Mouse (Mus musculus) heart, embryonic 10.5 days (tissue): ENCODE results near the gene Cab39l. TPM values are rescaled to one million over a fixed set of nuclear protein-coding genes. Genes with fewer than 3 reads are reported as not detected.
"Not testable (repeated sequence)": the region's sequence is repeated elsewhere in the genome, so short reads cannot be mapped to it uniquely, and the experiment has no call there.

ENCODE experiments used
- DNase-seq: peaks from one replicate; pipeline ENCODE4 v3.0.0-alpha.2; 2017; ENCODE audit warnings: low spot score
- H3K27ac ChIP-seq: fragments of 300-500 bp; sonication (generic); 2 replicates; pipeline ENCODE4 v1.5.1; 2016; ENCODE audit warnings: mild to moderate bottlenecking
- H3K27me3 ChIP-seq: fragments of 300-500 bp; sonication (generic); 2 replicates; pipeline ENCODE4 v1.6.1; 2016; ENCODE audit warnings: mild to moderate bottlenecking; ENCODE audit not compliant: poor library complexity, insufficient read depth, severe bottlenecking
- H3K36me3 ChIP-seq: fragments of 300-500 bp; sonication (generic); 2 replicates; pipeline ENCODE4 v1.6.1; 2016; ENCODE audit warnings: mild to moderate bottlenecking, moderate library complexity
- H3K4me1 ChIP-seq: fragments of 300-500 bp; sonication (generic); 2 replicates; pipeline ENCODE4 v1.6.1; 2016; ENCODE audit warnings: mild to moderate bottlenecking
- H3K4me3 ChIP-seq: fragments of 300-500 bp; sonication (generic); 2 replicates; pipeline ENCODE4 v1.5.1; 2016; ENCODE audit warnings: mild to moderate bottlenecking, moderate library complexity
- H3K9me3 ChIP-seq: fragments of 300-500 bp; sonication (generic); 2 replicates; pipeline ENCODE4 v1.6.1; 2016; ENCODE audit warnings: mild to moderate bottlenecking, moderate library complexity
- WGBS: fragments of 180-500 bp; shearing (Covaris S2); methylation state at CpG from one replicate; pipeline ENCODE4 v1.1.7; 2016; 5-methylcytosine and 5-hydroxymethylcytosine counted together
- polyA plus RNA-seq: library from polyadenylated mRNA; unstranded; fragments of >200 nt; fragmentation: Nextera tagmentation; extraction: Ambion mirVana; gene quantifications from 2 replicates; pipeline ENCODE4 v1.2.1, GENCODE M21; 2016

Cab39l gene
- polyA plus RNA-seq, 1 experiment from 2014 or later: 37.8 TPM

DNA sequence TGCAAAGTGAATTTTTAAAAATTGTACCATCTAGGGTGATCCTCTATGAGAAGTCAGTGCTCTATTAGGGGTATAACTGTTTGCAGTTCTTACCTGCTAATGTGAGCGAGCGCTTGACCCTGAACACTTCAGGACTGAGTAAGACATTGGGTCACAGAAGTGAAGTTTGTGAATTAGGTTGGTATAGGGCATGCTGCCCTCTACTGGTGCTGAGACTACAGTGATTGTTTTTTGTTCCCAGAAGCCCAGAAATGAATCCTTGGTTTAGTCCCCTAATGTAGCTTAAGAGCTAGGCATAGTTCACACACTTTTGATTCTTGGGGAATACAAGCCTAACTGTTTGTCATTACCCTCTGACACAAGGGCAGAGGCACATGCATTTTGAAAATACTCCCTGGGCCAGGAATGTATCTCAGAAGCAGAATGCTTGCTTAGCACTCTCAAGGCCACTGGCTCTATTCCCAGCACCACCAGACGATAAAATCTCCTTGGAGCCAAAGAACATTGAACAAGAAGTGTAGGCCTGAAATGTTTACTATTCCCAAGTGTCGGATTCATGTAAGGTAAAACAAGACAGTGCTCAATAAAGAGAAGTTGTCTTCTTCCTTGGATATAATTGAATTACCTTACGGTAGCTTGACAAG, 163.4 kb downstream of the Cab39l start:
- H3K4me3 ChIP-seq: no peak overlapping the region
- H3K27ac ChIP-seq: no peak overlapping the region
- 61% methylated on average over 5 of the region's 5 CpGs for WGBS
- peak; percentile 73 for DNase-seq
- no peaks in the 10 kb centered on the region for H3K9me3 ChIP-seq
- peaks cover 6% of the 10 kb centered on the region; the same call in 1 of the 2 replicates for H3K27me3 ChIP-seq
- peaks cover 8% of the 10 kb centered on the region; the same call in 1 of the 2 replicates for H3K4me1 ChIP-seq
- no peaks in the 10 kb centered on the region for H3K36me3 ChIP-seq

DNA sequence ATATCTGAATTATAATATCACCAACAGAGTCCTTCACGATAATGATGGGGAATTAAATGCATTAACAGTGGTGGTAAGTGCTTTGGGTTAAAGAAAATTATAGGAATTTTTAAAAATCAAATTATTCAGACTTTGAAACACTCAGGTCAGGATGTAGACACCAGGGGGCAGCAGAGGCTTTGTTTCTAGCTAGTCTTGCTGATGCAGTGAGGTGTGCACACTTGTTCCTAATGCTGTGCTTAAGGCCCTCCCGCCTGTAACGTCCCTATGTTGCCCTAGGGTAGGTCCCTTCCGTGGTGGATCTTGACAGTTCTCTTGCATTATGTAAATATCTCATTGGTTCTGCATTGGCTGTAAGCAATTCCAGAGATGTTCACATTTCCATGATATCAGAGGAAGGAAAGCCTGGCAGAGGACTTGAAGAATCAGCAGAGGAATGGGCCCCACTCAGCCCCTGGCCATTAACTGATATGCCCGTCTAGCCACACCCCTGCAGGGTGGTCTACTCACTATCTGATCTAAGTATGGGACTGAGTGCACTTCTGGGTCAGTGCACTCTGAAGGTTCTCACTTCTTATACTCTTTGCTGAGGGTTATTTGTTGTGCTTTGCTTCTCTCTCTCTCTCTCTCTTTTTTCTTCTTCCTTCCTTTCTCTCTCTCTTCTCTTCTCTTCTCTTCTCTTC, 165.0 kb downstream of the Cab39l start:
- Histone ChIP-seq H3K27ac (no peak overlapping the region), H3K27me3 (peaks cover 6% of the 10 kb centered on the region; the same call in 1 of the 2 replicates), H3K4me1 (peaks cover 8% of the 10 kb centered on the region; the same call in 1 of the 2 replicates), H3K9me3 (no peaks in the 10 kb centered on the region), H3K36me3 (no peaks in the 10 kb centered on the region), H3K4me3 (no peak overlapping the region)
- peak; percentile 80 for DNase-seq
- 18% methylated on average over 5 of the region's 5 CpGs for whole genome bisulfite sequencing

DNA sequence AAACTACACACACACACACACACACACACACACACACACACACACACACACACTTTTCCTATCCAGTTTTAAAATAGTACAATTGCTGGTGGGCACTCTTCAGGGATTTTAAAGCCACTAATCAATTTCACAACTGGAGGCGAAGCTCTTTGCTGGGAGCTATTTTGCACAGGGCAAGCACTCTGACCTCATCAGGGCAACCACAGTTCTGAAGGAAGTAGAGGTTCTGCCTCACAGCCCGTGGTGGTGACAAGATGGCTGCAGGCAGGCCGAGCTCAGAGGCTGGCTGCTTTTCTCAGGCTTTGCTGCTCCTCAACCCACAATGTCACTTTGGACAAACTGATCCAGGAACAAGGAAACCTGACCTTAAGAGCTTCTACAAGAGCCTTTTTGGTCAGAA, 166.2 kb downstream of the Cab39l start:
- H3K9me3 ChIP-seq: no peaks in the 10 kb centered on the region
- H3K27ac ChIP-seq: no peak overlapping the region
- no peak overlapping the region for H3K4me3 ChIP-seq
- DNase-seq: no peak
- H3K4me1 ChIP-seq: peaks cover 8% of the 10 kb centered on the region; the same call in 1 of the 2 replicates
- peaks cover 6% of the 10 kb centered on the region; the same call in 1 of the 2 replicates for H3K27me3 ChIP-seq
- WGBS: 52% methylated on average over 3 of the region's 3 CpGs
- no peaks in the 10 kb centered on the region for H3K36me3 ChIP-seq

DNA sequence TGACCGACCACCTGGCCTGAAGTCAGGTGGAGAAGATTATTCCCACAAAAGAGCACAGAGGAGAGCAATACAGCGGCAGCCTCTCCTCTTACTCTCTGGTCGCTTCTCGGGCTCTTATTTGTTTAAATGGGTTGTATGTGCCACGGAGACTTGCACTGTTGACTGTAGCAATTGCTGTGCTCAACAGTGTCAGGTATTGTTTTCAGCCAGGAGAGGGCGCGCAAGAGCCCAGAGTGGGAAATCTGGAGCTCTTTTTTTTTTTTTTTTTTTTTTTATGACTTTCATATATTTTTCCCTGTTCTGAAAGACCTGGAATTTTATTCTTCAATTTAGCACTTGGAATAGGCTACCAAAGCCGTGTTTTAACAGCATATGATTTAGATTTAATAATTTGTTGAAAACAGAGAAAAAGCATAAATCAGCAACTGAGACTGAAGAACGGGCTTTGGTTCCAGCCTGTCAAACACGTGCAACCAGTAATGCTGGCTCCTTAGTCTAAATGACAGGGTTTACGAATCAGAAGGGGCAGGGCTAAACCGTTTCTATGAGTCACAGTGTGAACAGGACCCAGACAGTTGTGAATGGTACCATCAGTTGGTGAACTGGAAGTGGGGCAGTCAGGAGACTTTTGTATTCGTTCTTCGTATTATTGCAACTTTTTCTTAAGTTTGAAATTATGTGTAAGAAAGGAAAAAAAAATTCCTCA, 172.3 kb downstream of the Cab39l start:
- Histone ChIP-seq H3K27me3 (no peaks in the 10 kb centered on the region), H3K36me3 (no peaks in the 10 kb centered on the region), H3K9me3 (no peaks in the 10 kb centered on the region), H3K27ac (no peak overlapping the region), H3K4me3 (no peak overlapping the region), H3K4me1 (no peaks in the 10 kb centered on the region)
- DNase-seq: no peak
- 55% methylated on average over 14 of the region's 14 CpGs for WGBS

DNA sequence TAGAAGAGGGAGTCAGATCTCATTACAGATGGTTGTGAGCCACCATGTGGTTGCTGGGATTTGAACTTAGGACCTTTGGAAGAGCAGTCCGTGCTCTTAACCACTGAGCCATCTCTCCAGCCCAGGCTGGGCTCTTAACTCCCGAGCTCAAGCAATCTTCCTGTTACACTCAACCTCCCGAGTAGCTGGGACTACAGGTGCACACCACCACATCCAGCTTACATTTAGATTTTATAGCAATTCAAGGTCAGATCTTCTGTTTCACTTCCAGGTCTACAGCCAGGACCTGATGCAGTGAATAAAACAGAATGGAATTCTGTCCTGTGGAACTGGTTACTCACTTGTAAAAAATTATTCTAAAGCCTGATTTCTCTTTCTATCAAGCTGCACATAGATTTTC, 173.4 kb downstream of the Cab39l start:
- H3K36me3 ChIP-seq, H3K27ac ChIP-seq: not testable (repeated sequence)
- WGBS: 75% methylated on average over 3 of the region's 3 CpGs

DNA sequence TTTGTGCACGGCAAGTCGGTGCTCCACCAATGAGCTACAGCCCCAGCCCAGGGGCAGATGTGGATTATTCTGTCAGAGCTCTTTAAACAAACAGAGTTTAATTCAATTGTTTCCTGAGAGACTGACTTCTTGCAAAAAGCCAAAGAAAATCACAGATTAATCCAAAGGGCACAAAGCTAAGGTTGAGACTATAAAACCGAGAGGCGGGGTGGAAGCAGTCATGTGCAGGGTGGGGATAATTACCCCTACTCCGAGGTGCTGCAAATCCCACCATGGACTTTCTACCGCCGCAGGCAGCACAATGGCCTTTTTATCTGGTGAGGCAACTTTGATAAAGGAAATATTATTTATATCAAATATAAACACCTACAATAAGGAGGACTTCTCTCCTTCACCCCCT, 176.0 kb downstream of the Cab39l start:
- no peaks in the 10 kb centered on the region for H3K4me1 ChIP-seq
- H3K27ac ChIP-seq: no peak overlapping the region
- H3K36me3 ChIP-seq: no peaks in the 10 kb centered on the region
- H3K4me3 ChIP-seq: no peak overlapping the region
- 0 out of 2 replicates have a peak, but pooled peaks cover under 1% of the 10 kb centered on the region for H3K27me3 ChIP-seq
- 86% methylated on average over 7 of the region's 7 CpGs for WGBS
- DNase-seq: no peak
- no peaks in the 10 kb centered on the region for H3K9me3 ChIP-seq

More for the DNA sequence above, 173.4 kb downstream of the Cab39l start:
- not testable (repeated sequence) for H3K9me3 ChIP-seq, H3K4me3 ChIP-seq, H3K27me3 ChIP-seq, DNase-seq, H3K4me1 ChIP-seq

DNA sequence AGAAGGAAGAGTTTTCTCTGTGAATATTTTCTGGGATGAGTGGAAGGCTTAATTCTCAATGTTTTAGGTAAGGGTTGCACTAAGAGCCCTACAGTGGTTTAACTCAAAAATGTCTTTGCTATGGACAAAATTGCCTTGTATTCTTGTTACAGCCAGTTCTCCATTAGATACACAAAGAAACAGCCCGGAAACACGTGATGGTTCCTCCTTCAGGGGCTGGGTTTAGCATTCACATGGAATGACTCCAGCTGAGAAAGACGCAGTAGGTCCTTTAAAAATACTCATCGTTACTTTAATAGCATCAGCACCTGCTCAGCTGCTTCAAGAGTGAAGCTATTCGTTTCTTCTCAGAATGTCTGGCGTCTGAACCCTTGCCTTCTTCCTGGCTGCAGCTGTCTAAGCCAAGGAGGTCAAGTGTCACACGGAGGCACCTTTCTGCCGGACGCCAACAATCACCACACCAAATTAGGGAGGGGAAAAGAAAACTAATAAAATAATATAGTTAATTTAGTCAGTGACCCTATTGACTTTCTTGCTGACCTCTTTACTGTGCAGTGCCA, 183.6 kb downstream of the Cab39l start:
- Histone ChIP-seq H3K4me1 (peaks cover 32% of the 10 kb centered on the region), H3K27ac (no peak overlapping the region), H3K36me3 (0 out of 2 replicates have a peak, but pooled peaks cover 2% of the 10 kb centered on the region), H3K9me3 (no peaks in the 10 kb centered on the region), H3K4me3 (peak overlapping the region; percentile 73; the same call in 1 of the 2 replicates), H3K27me3 (peaks cover 3% of the 10 kb centered on the region; the same call in 1 of the 2 replicates)
- DNase-seq: peak; percentile 47
- 41% methylated on average over 9 of the region's 9 CpGs for WGBS

DNA sequence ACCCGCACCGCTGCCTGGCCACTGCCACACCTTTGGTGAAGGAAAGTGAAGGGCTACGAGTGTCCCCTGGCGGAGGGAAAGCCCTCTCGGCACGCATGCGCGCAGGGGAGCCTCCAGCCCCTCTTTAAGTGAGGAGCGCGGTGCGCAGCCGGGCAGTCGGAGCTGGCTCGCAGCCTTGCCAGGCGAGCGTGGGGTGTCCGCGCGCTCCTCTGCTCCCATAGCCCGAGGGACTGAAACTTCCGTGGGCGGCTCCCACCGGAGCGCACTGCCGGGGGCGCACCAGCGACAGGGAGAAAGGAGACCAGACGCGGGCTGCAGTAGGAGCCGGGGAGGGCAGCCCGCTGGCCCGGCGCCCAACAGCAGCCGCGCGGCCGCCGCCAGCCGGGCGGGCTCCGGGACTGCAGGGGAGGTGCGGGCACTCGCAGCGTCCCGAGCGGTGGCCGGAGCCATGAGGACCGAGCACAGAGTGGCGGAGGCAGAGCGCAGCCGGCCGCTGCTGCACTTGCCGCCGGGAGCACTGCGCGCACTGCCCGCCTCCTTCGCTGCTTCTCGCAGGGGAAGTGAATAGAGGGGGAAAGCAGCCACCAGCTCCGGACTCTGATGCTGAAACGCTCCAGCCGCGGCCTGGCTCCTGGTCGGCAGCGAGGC, 184.5 kb downstream of the Cab39l start, which contains the start of gene Shisa2:
Gene Shisa2 (plus strand): TSS at position 151 of the 648 bp plus-strand sequence.
- Histone ChIP-seq H3K36me3 (peaks cover 10% of the 10 kb centered on the region), H3K9me3 (no peaks in the 10 kb centered on the region), H3K27ac (peak within 1 kb of the TSS; percentile 89), H3K4me3 (peak within 1 kb of the TSS; percentile 73), H3K4me1 (peaks cover 37% of the 10 kb centered on the region), H3K27me3 (peaks cover 3% of the 10 kb centered on the region; the same call in 1 of the 2 replicates)
- under 1% methylated on average over 65 of the region's 65 CpGs for WGBS
- peak; percentile 93 for DNase-seq

DNA sequence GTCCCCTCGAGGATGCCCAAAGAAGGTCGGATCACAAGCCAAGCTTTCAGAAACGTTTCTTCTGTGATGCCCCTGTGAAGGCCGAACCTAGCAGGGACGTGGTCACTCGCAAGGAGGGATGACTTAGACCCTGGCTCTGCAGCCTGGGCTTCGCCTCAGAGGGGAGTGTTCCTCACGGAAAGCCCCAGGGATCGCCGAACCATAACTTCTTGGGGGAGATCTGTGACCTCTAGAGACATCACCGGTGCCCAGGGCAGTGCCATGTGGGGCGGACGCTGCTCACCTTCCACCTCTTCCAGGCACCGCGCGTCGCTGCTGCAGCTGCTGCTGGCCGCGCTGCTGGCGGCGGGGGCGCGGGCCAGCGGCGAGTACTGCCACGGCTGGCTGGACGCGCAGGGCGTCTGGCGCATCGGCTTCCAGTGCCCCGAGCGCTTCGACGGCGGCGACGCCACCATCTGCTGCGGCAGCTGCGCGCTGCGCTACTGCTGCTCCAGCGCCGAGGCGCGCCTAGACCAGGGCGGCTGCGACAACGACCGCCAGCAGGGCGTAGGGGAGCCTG, 185.1 kb downstream of the Cab39l start:
- H3K27me3 ChIP-seq: peaks cover 3% of the 10 kb centered on the region; the same call in 1 of the 2 replicates
- under 1% methylated on average over 51 of the region's 51 CpGs for WGBS

DNA sequence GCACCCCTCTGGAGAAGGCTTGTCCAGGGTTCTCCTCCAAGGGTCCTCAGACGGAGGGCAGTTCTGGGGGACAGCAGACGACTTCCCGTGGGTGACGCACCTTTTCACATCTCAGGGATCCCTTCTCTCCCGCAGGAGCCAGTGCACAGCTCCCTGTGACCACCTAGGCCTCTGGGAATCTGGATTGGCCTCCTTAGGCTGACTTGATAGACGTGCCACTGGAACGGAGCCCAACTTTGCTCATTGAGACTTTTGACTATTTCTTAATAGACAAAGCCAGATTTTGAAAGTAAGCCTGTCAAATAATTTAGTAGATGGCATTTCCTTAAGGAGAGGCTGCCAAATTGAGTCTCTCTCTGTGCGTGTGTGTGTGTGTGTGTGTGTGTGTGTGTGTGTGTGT, 185.9 kb downstream of the Cab39l start:
- Histone ChIP-seq H3K4me1 (peaks cover 37% of the 10 kb centered on the region), H3K4me3 (peak overlapping the region; percentile 73), H3K27me3 (peaks cover 3% of the 10 kb centered on the region; the same call in 1 of the 2 replicates), H3K27ac (peak overlapping the region; percentile 89), H3K9me3 (no peaks in the 10 kb centered on the region), H3K36me3 (peaks cover 12% of the 10 kb centered on the region)
- DNase-seq: no peak
- 26% methylated on average over 8 of the region's 8 CpGs for WGBS

More for the DNA sequence above, 185.1 kb downstream of the Cab39l start:
- Histone ChIP-seq H3K4me3 (peak overlapping the region; percentile 73), H3K4me1 (peaks cover 37% of the 10 kb centered on the region), H3K9me3 (no peaks in the 10 kb centered on the region), H3K36me3 (peaks cover 12% of the 10 kb centered on the region), H3K27ac (peak overlapping the region; percentile 89)
- no peak for DNase-seq

DNA sequence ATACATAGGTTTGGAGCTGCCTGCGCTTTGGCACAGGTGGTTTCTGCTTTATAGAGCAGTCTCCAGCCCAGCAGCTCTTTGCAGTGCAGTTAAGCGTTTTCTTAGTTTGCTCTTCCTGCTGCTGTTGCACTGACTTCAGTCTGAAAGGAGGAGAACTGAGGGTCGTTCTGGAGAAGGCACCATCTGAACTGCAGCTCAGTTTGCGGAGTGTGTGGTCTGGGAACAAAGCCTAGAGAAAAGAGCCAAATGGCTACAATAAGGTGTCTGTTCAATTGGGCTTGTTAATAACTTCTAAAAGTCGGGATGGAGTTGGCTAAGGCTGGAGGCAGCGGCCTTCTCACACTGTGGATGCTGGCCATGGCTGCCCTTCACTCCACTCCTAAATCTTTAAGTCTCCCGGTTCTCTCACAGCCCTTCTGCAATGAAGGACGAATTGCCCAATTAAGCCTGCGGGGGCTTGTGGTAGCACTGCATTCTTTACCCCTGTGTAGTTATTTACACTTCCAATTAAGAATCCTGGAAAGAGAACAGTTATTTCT, 186.4 kb downstream of the Cab39l start:
- 0 out of 2 replicates have a peak overlapping the region, but pooled peaks have one; percentile 89 for H3K27ac ChIP-seq
- peaks cover 12% of the 10 kb centered on the region for H3K36me3 ChIP-seq
- no peak for DNase-seq
- no peaks in the 10 kb centered on the region for H3K9me3 ChIP-seq
- 38% methylated on average over 9 of the region's 9 CpGs for WGBS
- H3K27me3 ChIP-seq: no peaks in the 10 kb centered on the region; the same call in 1 of the 2 replicates
- peaks cover 37% of the 10 kb centered on the region for H3K4me1 ChIP-seq
- peak overlapping the region; percentile 73 for H3K4me3 ChIP-seq
